Mouse (Mus musculus) thymus, postnatal 10 days (tissue): Measurements from ENCODE around the gene Yeats4.

Experiments
- DNase-seq, 2 experiments: peaks; one replicate each; pipeline ENCODE4 v3.0.0; 2021; ENCODE audit warnings: low spot score in 2 of 2

Gene Yeats4

DNA sequence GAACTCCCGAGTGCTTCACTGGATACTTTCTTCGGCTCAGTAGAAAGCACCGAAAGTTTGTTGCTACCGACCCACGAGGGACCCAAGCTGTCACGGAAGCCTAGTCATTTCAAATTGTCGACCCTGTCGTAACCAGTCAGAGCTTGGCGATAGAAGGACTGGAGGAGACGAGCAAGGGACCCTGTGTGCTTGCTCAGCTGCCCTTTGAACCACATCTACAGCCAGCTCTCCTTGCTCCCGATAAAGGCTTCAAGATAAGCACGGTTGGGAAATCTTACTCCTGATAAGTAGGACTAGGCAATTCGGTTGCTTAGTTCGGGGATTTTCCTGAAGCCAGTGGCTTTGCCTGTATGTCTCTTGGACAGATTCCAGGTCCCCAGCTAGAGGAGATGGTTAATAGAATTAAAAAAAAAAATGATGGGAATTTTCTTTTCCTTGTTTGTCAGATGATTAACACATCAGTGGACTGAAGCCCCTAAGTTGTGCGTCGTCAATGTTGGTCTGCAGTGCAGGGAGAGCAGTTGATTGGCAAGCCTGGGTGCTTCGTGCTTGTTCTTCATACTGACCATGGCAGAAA is 21.2 kb downstream of the Yeats4 start:
- DNase-seq = no peak

DNA sequence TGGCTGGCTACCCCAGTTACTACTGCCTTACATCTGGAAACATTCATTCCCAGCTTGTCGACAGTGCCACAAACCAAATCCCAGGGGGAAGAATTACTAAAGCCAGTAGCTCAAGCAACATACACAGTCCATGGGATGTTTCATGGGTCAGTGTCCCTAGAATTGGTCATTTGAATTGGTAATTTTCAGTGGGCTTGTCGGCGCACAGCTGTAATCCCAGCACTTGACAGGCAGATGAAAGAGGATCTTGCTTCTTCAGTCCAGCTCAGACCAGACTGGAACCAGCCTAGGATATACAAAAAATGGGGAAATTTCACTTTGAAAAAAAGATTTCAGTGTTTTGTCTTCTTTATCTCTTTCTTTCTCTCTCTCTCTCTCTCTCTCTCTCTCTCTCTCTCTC is 24.6 kb downstream of the Yeats4 start:
- DNase-seq = no peak

DNA sequence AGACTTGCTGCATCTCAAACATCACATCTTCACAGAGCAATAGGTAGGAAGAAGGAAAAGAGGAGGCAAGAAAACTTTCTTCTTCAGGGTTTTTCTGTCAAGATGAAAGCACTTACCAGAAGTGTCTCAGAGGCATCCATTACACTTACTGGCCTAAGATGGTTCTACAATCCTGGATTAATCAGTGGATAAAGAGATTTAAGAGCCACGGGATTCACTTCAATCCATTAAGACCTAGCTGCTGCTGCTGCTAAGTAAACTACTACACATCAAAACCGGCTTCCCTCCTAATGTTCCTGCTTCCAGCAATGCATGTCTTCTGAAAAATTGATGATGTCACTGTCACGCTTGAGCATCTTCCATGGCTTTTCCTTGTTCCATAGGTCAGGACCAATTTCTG is 27.6 kb downstream of the Yeats4 start:
- DNase-seq = no peak

DNA sequence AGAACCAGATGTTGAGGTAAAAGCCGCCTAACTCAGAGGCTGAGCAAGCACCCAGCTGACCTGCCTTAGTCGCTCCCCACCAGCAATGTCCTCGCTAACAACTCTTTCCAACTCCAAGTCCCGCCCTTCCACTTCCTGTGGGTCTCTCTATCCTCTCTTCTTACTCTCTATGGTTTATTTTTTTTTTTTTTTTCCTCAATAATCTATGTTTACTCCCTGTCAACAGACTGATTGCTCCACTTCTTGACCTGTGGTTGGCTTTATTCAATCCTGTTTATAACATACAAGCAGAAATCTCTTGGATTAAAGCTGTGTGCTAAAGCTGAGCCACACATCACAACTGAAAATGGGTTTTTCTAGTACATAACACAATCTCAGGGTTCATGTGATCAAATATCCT is 28.6 kb downstream of the Yeats4 start:
- no peak for DNase-seq

DNA sequence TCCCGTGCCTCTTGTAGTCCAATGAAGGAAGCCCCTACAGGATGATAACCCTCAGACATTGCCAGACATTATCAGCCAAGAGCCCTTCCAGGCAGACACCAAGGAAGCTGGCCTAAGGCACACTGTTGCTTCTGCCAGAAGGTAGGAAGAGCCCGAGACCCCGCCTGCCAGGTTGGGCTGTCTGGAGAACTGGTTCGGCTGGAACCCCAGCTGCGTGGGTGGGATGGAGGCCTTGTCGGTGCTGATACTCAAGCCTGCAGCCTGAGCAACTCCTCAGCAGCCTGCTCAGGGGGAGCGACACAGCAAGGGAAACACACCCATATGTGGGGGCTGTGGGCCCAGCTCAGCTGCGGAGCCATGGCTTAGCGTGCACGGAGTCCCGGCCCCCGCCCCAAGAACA is 29.3 kb downstream of the Yeats4 start:
- no peak for DNase-seq

DNA sequence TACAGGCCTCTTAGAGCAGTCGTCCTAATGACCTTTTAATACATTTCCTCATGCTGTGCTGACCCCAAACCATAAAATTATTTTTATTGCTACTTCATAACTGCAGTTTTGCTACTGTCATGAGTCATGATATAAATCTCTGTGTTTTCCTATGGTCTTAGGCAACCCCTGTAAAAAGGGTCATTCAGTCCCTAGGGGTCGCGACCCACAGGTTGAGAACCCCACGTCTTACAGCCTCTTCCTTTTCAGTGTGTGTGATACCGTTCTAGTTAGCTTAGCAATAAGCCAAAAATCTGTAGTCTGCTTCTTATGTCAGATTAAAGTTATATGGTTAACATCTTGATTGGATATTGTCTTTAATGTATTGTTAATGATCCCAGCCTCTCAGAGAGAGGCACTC is 30.9 kb downstream of the Yeats4 start:
- DNase-seq = no peak

DNA sequence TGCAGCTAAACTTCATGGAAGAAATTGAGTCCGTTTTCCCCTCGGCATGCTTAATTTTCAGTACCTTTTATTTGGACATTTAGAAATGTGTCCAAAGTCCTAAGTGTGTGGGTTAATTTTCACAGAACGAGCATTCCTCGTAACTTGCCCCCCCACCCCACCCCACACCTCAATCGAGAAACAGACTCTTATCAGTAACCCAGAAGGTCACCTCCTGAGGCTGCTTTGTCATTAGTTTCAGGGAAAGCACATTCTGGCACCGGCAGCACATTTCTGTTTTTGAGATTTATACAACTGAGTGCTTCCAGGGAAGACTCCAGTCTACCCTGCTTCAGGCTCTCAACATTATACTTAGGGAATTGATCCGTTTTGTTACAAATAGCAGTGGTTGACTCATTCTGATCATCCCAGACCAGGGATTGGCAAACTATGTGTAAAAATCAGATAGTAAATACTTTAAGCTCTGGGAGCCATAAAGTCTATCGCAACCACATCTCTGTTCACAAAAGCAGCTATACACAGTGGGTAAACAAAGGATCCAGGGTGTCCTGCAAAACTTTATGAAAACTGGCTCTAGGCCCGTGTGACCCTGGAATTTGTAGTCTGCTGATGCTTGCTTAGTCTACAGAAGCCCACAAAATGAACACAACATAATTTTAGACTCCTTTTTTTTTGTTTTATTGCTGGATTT is 38.8 kb downstream of the Yeats4 start:
- no peak for DNase-seq

DNA sequence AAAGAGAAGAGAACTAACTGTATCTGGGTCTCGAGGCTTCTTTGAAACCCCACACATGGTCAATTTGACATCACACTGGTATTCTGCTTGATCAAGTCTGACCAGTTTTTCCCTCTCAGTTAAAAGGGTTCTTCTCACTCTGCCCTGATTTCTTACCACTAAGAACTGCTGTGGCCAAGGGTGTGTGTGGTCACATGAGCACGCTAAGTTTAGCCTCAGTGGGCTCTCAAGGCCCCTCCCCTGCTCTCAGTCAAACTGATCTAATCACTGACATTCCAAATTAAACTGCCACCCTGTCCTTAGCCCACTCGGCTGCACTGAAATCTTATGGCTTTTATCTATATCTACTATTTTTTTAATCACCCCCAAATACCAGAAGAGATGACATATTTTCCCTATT is 43.2 kb downstream of the Yeats4 start:
- DNase-seq = no peak

DNA sequence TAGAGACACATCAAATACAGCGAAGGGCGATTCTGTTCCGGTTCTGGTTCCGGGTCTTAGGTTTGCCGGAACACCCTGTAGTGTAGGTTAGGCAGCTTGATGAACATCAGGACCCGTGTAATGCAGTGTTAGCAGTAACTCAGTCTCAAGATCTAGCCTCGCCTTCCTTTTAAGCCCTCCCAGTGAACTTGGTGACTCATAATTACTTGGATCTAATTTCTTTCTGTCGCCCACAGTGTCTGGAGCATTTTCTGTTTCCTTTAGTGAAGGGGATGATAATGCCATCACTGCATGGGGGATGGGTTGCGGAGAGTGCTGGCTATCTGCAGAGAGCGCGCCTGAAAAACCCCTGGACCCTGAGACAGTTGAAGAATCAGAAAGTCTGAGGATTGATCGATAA is 49.7 kb downstream of the Yeats4 start:
- DNase-seq = no peak

DNA sequence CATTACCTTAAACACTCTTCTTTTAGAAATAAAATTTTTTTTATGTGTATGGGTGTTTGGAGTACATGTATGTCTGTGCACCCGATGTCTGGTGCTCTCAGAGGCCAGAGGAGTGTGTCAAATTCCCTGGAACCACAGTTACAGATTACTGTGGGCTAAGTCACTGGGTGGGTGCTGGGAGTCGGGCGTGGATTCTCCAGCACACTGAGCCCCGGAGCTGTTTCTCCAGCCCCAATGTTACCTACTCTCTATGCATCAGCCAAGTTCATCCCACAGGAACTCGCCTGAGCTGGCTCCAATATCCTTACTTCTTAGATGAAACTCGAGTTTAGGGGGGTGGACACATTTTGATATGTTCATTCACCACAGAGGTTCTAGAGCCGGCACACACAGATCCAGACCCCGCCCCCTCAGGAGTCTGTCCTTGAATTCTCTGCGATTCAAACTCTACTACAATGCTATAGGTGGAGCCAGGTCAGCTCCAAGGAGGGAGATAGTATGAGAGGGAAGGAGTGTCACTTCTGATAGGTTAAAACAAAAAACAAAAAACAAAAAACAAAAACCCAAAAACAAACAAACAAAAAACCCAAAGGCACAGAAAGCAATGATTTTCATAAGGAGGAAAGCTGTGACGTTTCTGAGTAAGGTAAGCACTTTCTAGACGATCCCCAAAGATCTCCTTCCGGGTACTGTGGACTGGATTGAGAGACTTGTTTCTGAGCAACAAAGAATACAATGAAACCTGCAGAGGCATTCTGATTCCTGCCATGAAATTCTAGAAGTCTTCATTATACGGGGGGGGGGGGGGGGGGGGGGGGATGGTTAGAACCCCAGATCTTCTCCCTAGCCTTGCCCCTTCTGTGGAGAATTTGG is 50.5 kb downstream of the Yeats4 start:
- DNase-seq = no peak

DNA sequence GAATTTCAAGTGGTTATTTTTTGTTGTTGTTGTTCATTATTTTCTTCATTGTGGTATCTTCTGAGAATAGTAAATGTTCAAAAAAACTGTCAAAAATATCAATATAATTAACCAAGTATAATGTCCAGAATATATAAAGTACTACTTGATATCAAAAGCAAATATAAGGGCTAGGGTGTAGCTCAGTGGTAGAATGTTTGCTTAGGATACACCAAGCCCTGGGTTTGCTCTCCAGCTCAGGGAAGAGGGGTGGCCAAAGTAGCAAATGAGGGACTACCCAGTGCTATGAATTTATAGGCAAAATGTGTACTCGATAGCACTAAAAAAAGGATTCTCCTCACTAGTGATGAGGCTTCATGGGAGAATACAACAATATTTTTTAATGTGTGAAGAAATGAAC is 51.2 kb downstream of the Yeats4 start:
- no peak for DNase-seq

DNA sequence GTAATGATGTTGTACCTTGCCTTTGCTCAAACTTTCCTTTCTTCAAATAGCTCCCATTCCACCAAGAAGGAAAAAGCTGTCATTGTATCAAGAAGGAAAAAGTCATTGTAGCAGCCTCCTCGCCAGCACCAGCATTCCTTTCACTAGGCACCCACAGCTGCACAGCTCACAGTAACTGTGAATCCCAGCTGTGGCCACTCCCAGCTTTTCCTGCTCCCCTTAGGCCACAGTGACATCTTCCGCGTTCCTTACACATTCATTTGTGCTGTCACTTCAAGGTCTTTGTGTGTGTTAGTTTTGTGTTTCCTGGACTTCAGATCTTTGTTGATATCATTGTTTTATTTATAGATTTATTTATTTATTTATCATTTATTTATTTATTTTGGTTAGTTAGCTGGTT is 52.2 kb downstream of the Yeats4 start:
- DNase-seq = no peak

DNA sequence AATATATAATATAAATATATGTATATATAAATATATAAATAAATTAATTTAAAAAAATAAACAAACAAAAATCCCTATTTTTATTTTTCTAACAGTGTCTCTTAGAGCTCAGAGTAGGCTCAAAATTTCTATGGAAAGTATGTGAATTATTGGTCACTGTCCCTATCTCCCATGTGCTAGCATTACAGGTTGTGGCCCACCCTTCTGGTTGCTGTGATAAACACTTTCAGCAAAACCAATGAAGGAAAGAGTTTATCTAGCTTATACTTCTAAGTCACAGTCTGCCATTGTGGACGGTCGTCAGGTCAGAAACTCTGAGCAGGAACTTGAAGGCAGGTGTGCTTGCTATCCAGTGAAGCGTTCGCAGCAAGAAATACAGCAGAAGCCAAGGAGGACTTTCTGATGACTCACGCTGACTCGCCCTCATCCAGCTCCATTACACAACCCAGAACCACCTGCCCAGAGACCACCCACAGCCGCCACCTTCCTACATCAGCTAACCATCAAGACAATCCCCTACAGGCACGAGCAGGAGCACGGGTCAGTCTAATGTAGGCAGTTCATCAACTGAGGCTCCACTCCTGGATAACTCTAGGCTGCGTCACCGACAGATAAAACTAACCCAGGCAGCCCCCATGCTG is 57.4 kb downstream of the Yeats4 start:
- DNase-seq = no peak
